In genomic region chr11:82991469-82992166, GRCm38 (mm10) we compare ENCODE assay signal across 8 mouse cellular contexts. TPM values are rescaled to one million over a fixed set of nuclear protein-coding genes. Genes with fewer than 3 reads are reported as not detected.
DNase-seq lines count a peak whose midpoint lies in the region; ATAC-seq and TF ChIP-seq lines count a peak whose summit lies in the region.

Gene Slfn9 (minus strand): TSS chr11:82991830.

- peak; percentile 61 for ATAC-seq in lung, embryonic 14.5 days (ENCODE audit: insufficient read depth)
- no peak for ATAC-seq in neural tube, embryonic 15.5 days (ENCODE audit: low FRiP score)

- no peaks in the 10 kb centered on the region for H3K9me3 ChIP-seq in forebrain, embryonic 10.5 days
- H3K9me3 ChIP-seq in lung, embryonic 14.5 days (ENCODE audit: low read depth, low read length): no peaks in the 10 kb centered on the region
- no peaks in the 10 kb centered on the region for H3K9me3 ChIP-seq in neural tube, embryonic 15.5 days (replicated peaks)

- peak within 1 kb of the TSS; percentile 76 for H3K27ac ChIP-seq in forebrain, embryonic 10.5 days
- peak within 1 kb of the TSS; percentile 71 for H3K27ac ChIP-seq in lung, embryonic 14.5 days (ENCODE audit: low read depth)
- H3K27ac ChIP-seq in neural tube, embryonic 15.5 days (replicated peaks): no peak within 1 kb of the TSS

- peak within 1 kb of the TSS; percentile 81 for H3K4me2 ChIP-seq in lung, embryonic 14.5 days
- H3K4me2 ChIP-seq in neural tube, embryonic 15.5 days: peak within 1 kb of the TSS; percentile 62

- peak; percentile 54 for DNase-seq in ES-CJ7 (ENCODE audit: low read depth, low spot score)
- peak; percentile 90 for DNase-seq in adrenal gland, postnatal 14 days
- peak; percentile 54 for DNase-seq in forebrain, embryonic 10.5 days (ENCODE audit: extremely low spot score, low spot score)
- peak; percentile 67 to 68 for DNase-seq in heart, postnatal 10 days
- DNase-seq in kidney, postnatal 25 days: peak; percentile 54 to 60
- peak; percentile 85 for DNase-seq in lung, embryonic 14.5 days
- peak; percentile 16 for DNase-seq in urinary bladder, postnatal 25 days (ENCODE audit: low spot score)

- H3K4me3 ChIP-seq in forebrain, embryonic 10.5 days: peak within 1 kb of the TSS; percentile 46
- peak within 1 kb of the TSS; percentile 45 for H3K4me3 ChIP-seq in lung, embryonic 14.5 days (ENCODE audit: low read depth, low read length)
- peak within 1 kb of the TSS; percentile 36 for H3K4me3 ChIP-seq in neural tube, embryonic 15.5 days (replicated peaks)

- peaks cover 12% of the 10 kb centered on the region for H3K36me3 ChIP-seq in forebrain, embryonic 10.5 days (replicated peaks)
- peaks cover 13% of the 10 kb centered on the region for H3K36me3 ChIP-seq in lung, embryonic 14.5 days (ENCODE audit: insufficient read depth)
- no peaks in the 10 kb centered on the region for H3K36me3 ChIP-seq in neural tube, embryonic 15.5 days

- no peak for TF ChIP-seq CTCF in lung, embryonic 14.5 days (IDR thresholded peaks at IDR 0.05; ENCODE audit: low read depth)

- intact Hi-C loops in heart, postnatal 10 days (cut with DNase I): no loop called here

- peaks cover 23% of the 10 kb centered on the region for H3K27me3 ChIP-seq in forebrain, embryonic 10.5 days (ENCODE audit: poor library complexity, severe bottlenecking)
- no peaks in the 10 kb centered on the region for H3K27me3 ChIP-seq in lung, embryonic 14.5 days (ENCODE audit: insufficient read depth, low read length)
- peaks cover 4% of the 10 kb centered on the region for H3K27me3 ChIP-seq in neural tube, embryonic 15.5 days (replicated peaks)

- H3K4me1 ChIP-seq in forebrain, embryonic 10.5 days: peaks cover 27% of the 10 kb centered on the region
- peaks cover 5% of the 10 kb centered on the region; the same call in 1 of the 2 replicates for H3K4me1 ChIP-seq in lung, embryonic 14.5 days (ENCODE audit: insufficient read depth)
- peaks cover 14% of the 10 kb centered on the region for H3K4me1 ChIP-seq in neural tube, embryonic 15.5 days

- peak within 1 kb of the TSS; percentile 64 for H3K9ac ChIP-seq in lung, embryonic 14.5 days
- H3K9ac ChIP-seq in neural tube, embryonic 15.5 days (replicated peaks): no peak within 1 kb of the TSS

- WGBS in forebrain, embryonic 10.5 days: 10% methylated on average over 14 of the region's 14 CpGs
- 1% methylated on average over 14 of the region's 14 CpGs for WGBS in lung, embryonic 14.5 days
- 9% methylated on average over 14 of the region's 14 CpGs for WGBS in neural tube, embryonic 15.5 days

RNA-seq across cellular contexts. Expression of gene Slfn9, which starts in this region (rescaled TPM):
- 10.8 and 10.9 TPM in 2 replicates for total RNA-seq in adrenal gland, postnatal 14 days (2021)
- polyA plus RNA-seq in forebrain, embryonic 10.5 days (2016; fragmentation: Nextera tagmentation; extraction: Ambion mirVana): 9.4 and 10.3 TPM in 2 replicates
- 1 to 10 TPM; 5.6 to 6.9 TPM for total RNA-seq in heart, postnatal 10 days (2021)
- 34.4 and 36.1 TPM in 2 replicates for polyA plus RNA-seq in lung, embryonic 14.5 days (2014; fragmentation: Nextera tagmentation; extraction: Ambion mirVana)
- polyA plus RNA-seq in neural tube, embryonic 15.5 days (2015; fragmentation: Nextera tagmentation; extraction: Ambion mirVana): 1.7 and 5.6 TPM in 2 replicates

Comparison
In these comparisons a context has a peak if more than half of its experiments do, and no peak if none do; other contexts are left out.
1. DNase-seq: peak in every context shown above with its lines; median percentile 90 in adrenal gland, postnatal 14 days; 85 in lung, embryonic 14.5 days; 68 in heart, postnatal 10 days; 57 in kidney, postnatal 25 days; 54 in ES-CJ7; 54 in forebrain, embryonic 10.5 days; 16 in urinary bladder, postnatal 25 days.